Mouse (Mus musculus) liver, postnatal 0 days (tissue): ENCODE results near the gene Mok. TPM values are rescaled to one million over a fixed set of nuclear protein-coding genes. Genes with fewer than 3 reads are reported as not detected.
A peak's percentile ranks its signal among the peaks of the same experiment; 100 is the strongest.

Experiments used
- ATAC-seq: fragments of 200-750 bp; cut with Nextera tagmentation; 2 replicates; pipeline ENCODE4 v1.8.0; 2017; ENCODE audit warnings: mild to moderate bottlenecking, moderate library complexity
- DNase-seq: peaks from one replicate; pipeline ENCODE4 v3.0.0-alpha.2; 2016
- H3K27ac ChIP-seq: fragments of 300-500 bp; sonication (generic); 2 replicates; pipeline ENCODE4 v1.5.1; 2014; ENCODE audit warnings: antibody characterized with exemption, moderate library complexity, mild to moderate bottlenecking, low read depth
- H3K27me3 ChIP-seq: fragments of 300-500 bp; sonication (generic); 2 replicates; pipeline ENCODE4 v1.6.1; 2014; ENCODE audit warnings: low read length, control low read depth, mixed read lengths; ENCODE audit not compliant: insufficient read depth
- H3K36me3 ChIP-seq: fragments of 300-500 bp; sonication (generic); replicated peaks from 2 replicates; pipeline ENCODE4 v1.6.1; 2014; ENCODE audit warnings: mild to moderate bottlenecking, control low read depth, low read length, moderate library complexity, mixed read lengths; ENCODE audit not compliant: insufficient read depth
- H3K4me1 ChIP-seq: fragments of 300-500 bp; sonication (generic); 2 replicates; pipeline ENCODE4 v1.6.1; 2014; ENCODE audit warnings: antibody characterized with exemption, mild to moderate bottlenecking, control low read depth; ENCODE audit not compliant: insufficient read depth
- H3K4me2 ChIP-seq: fragments of 300-500 bp; sonication (generic); 2 replicates; pipeline ENCODE4 v1.6.1; 2014; ENCODE audit warnings: low read depth, mild to moderate bottlenecking, low read length, moderate library complexity, mixed read lengths
- H3K4me3 ChIP-seq: fragments of 300-500 bp; sonication (generic); 2 replicates; pipeline ENCODE4 v1.5.1; 2014; ENCODE audit warnings: low read depth, low read length
- H3K9ac ChIP-seq: fragments of 300-500 bp; sonication (generic); replicated peaks from 2 replicates; pipeline ENCODE4 v1.6.1; 2014; ENCODE audit warnings: mild to moderate bottlenecking, moderate library complexity
- H3K9me3 ChIP-seq: fragments of 300-500 bp; sonication (generic); 2 replicates; pipeline ENCODE4 v1.6.1; 2016; ENCODE audit warnings: mild to moderate bottlenecking, control low read depth, low read length, mixed read lengths
- CTCF ChIP-seq: sonication (generic); IDR thresholded peaks from 2 replicates; pipeline ENCODE4 v1.5.1; 2016; ENCODE audit warnings: antibody characterized with exemption, low read depth
- EP300 ChIP-seq: IDR thresholded peaks from 2 replicates; pipeline ENCODE4 v1.6.1; 2016; ENCODE audit warnings: antibody characterized with exemption, low read depth, mild to moderate bottlenecking
- WGBS: fragments of 180-500 bp; shearing (Covaris S2); extraction: QIAGEN DNeasy Blood & Tissue Kit; methylation state at CpG from one replicate; pipeline ENCODE4 v1.1.7; 2014; ENCODE audit not compliant: insufficient replicate concordance; 5-methylcytosine and 5-hydroxymethylcytosine counted together
- polyA plus RNA-seq: library from polyadenylated mRNA; unstranded; fragments of >200 nt; fragmentation: Nextera tagmentation; extraction: Ambion mirVana; gene quantifications from 2 replicates; pipeline ENCODE4 v1.2.1, GENCODE M21; 2015

Mok gene
- polyA plus RNA-seq, 1 experiment from 2014 or later, result 0.29 TPM

GRCm38 (mm10) chr12:110851414-110851813, 10.7 kb upstream of the Mok start:
- TF ChIP-seq EP300 (no peak), CTCF (no peak)
- Histone ChIP-seq H3K9ac (peak overlapping the region; percentile 74), H3K4me3 (peak overlapping the region; percentile 69), H3K9me3 (no peaks in the 10 kb centered on the region), H3K4me1 (peaks cover 14% of the 10 kb centered on the region), H3K27me3 (no peaks in the 10 kb centered on the region), H3K27ac (peak overlapping the region; percentile 87), H3K4me2 (peak overlapping the region; percentile 78), H3K36me3 (0 out of 2 replicates have a peak, but pooled peaks cover 6% of the 10 kb centered on the region)
- WGBS, result 19% methylated on average over 12 of the region's 12 CpGs
- ATAC-seq, result peak; percentile 26; the same call in 1 of the 2 replicates
- no peak for DNase-seq

DNA sequence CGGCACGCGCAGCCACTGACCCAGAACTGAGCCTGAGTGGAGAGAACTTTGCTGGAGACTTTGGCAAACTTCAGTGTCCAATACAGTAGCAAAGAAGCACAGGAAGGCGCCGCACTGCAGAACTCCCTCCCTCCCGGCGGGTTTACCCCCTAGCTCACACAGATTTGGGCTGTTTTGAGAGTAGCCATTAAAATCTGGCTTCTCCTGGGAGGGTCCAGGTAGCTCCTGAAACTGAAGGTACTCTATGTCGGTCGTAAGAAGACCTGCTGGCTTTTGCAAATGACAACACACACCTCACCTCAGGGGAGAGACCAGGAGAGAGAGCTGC, 10.2 kb upstream of the Mok start:
- peak overlapping the region; percentile 69 for H3K4me3 ChIP-seq
- no peak for DNase-seq
- no peaks in the 10 kb centered on the region for H3K9me3 ChIP-seq
- H3K36me3 ChIP-seq, result 0 out of 2 replicates have a peak, but pooled peaks cover 3% of the 10 kb centered on the region
- H3K4me2 ChIP-seq, result peak overlapping the region; percentile 78
- peak overlapping the region; percentile 74 for H3K9ac ChIP-seq
- no peak for TF ChIP-seq EP300
- TF ChIP-seq CTCF, result no peak
- ATAC-seq, result peak; percentile 9; the same call in 1 of the 2 replicates
- peaks cover 20% of the 10 kb centered on the region for H3K4me1 ChIP-seq
- WGBS, result 6% methylated on average over 9 of the region's 9 CpGs
- H3K27ac ChIP-seq, result peak overlapping the region; percentile 87
- no peaks in the 10 kb centered on the region for H3K27me3 ChIP-seq

DNA sequence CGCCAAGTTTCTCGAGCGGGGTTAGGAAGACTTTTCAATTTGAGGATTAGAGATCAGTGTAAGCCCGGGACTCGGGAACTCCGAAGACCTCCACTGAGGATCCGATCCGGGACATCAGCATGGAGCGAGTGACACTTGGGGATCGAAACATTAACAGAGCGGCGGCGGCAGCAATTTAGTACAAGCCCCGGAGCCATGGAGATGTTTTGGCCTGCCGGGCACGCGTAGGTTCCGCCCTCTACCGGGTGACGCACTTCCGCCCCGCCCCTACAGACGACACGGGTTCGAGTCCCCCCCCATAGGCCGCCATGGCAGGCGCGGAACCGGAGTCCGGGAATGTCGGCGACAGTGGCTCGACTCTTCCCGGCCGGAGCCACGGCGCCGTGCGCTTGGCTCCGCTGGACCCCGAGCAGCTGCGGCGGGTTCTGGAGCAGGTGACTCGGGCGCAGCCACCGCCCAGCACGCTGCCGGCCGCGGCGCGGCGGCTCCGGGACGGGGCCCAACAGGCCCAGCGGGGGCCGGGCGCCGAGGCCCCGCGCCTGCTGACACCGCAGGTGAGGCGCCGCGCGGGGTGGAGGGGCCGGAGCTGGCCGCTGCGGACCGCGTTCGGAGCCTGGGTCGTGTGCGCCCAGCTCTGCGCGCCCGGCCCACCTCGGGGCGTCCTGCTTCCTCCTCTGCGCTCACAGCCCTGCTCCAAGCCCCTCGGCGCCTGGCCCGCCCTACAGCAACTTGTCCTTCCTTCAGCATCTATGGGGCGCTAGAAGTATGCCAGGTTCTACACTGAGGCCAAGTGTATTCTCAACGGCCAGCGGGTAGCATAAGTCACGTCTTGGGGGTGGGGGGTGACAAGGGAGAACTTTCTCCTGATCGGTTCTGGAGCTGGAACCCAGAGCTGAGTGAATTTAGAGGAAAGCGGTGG, 9.5 kb upstream of the Mok start, which contains the start of gene Zfp839:
Gene Zfp839, plus strand, starts transcription at position 244 of the 919 bp plus-strand sequence.
- peaks cover 25% of the 10 kb centered on the region for H3K4me1 ChIP-seq
- no peaks in the 10 kb centered on the region for H3K9me3 ChIP-seq
- 4% methylated on average over 72 of the region's 89 CpGs for WGBS
- H3K4me2 ChIP-seq, result peak within 1 kb of the TSS; percentile 78
- no peaks in the 10 kb centered on the region for H3K36me3 ChIP-seq
- peak within 1 kb of the TSS; percentile 87 for H3K27ac ChIP-seq
- peak; percentile 82 for ATAC-seq
- TF ChIP-seq EP300 (no peak), CTCF (no peak)
- H3K4me3 ChIP-seq, result peak within 1 kb of the TSS; percentile 69
- H3K27me3 ChIP-seq, result no peaks in the 10 kb centered on the region
- peak; percentile 86 for DNase-seq
- H3K9ac ChIP-seq, result peak within 1 kb of the TSS; percentile 74

DNA sequence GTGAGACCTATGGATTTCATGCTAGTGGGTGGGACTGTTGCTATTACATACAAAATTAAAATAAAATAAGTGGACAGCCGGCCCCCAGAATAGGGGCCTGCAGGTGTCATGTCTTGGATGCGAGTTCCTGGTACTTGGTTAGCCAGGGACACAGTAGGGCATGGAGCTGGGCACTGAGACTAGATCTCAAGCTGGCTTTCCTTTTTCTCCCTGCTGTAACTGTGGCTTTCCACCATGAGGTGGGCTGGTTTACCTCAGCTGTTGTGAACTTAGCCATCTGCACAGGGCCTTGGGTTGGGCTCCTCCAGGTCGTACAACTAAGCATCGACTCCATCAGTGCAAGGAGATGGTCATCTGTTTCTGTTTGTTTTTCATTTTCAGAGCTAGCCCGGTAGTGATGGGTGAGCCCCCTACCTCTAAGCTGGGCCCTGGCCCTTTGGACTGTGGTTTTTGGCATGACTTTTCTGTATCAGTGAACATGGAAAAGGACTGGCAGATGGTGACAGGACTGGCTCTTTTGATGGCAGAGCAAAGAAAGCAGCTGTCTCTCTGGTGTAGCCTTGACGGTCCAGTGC, 5.5 kb upstream of the Mok start:
- DNase-seq, result no peak

DNA sequence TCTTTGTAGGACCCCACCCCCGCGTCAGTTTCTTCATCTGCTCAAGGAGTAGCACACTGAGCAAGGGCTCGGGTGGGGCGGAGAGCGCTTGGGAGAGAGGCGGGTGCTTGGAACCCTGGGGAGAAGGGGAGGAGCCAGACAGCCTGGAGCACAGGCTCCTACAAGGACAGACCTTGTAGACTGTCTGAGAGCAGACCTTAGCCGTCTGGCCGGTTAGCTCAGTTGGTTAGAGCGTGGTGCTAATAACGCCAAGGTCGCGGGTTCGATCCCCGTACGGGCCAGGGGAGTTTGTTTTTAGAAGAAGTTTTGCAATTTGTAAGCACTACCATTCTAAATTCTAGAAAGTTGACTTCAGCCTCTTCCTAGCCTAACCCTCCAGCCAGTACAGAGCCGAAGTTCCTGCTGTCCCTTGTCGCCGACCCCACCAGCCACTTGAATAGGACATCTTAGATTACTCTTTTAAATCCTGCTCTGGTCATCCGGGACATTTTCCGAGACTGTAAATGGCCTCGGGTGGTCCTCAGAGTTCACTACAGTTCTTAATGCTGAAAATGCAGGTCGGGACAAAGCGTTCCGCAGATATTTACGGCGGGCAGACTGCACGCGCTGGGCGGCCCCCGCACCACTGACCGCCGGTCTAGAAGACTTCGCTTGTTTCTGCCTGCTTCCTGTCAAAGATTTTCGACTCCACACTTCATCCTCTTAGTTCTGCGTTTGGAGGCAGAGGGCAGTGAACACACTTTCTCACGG, 4.6 kb upstream of the Mok start:
- Histone ChIP-seq H3K4me1 (peaks cover 23% of the 10 kb centered on the region), H3K4me3 (peak overlapping the region; percentile 56), H3K9ac (peak overlapping the region; percentile 69), H3K4me2 (peak overlapping the region; percentile 79), H3K36me3 (no peaks in the 10 kb centered on the region), H3K27me3 (no peaks in the 10 kb centered on the region), H3K27ac (peak overlapping the region; percentile 76), H3K9me3 (no peaks in the 10 kb centered on the region)
- under 1% methylated on average over 36 of the region's 36 CpGs for WGBS
- TF ChIP-seq CTCF (no peak), EP300 (0 out of 2 replicates have a peak, but pooled peaks have one; percentile 45)
- DNase-seq, result peak; percentile 93
- ATAC-seq, result peak; percentile 81

More for the DNA sequence above, 5.5 kb upstream of the Mok start:
- no peaks in the 10 kb centered on the region for H3K9me3 ChIP-seq
- no peaks in the 10 kb centered on the region for H3K27me3 ChIP-seq
- H3K4me2 ChIP-seq, result peak overlapping the region; percentile 79
- H3K27ac ChIP-seq, result no peak overlapping the region
- 78% methylated on average over 6 of the region's 6 CpGs for WGBS
- H3K9ac ChIP-seq, result peak overlapping the region; percentile 69
- no peak for TF ChIP-seq CTCF
- no peak for TF ChIP-seq EP300
- no peaks in the 10 kb centered on the region for H3K36me3 ChIP-seq
- peak overlapping the region; percentile 56 for H3K4me3 ChIP-seq
- ATAC-seq, result no peak
- peaks cover 27% of the 10 kb centered on the region for H3K4me1 ChIP-seq
